In genomic region chr9:108928424-108928823, GRCm38 (mm10) we compare ENCODE assay signal across 22 mouse cellular contexts. TPM values are rescaled to one million over a fixed set of nuclear protein-coding genes. Genes with fewer than 3 reads are reported as not detected.
"Had no signal": no experiment of that assay in that cellular context is flagged by ENCODE, and none has a peak within 500 bp of the region (broad histone marks: within the 10 kb centered on the region; RNA-seq: fewer than 3 reads in every experiment).

No protein-coding gene starts in this region.

- H3K27ac ChIP-seq: neural tube, embryonic 12.5 days; neural tube, embryonic 13.5 days; neural tube, embryonic 15.5 days; stomach, embryonic 15.5 days; stomach, postnatal 0 days had no signal

- H3K4me3 ChIP-seq: neural tube, embryonic 12.5 days; neural tube, embryonic 13.5 days; neural tube, embryonic 15.5 days; stomach, embryonic 15.5 days had no signal

- H3K9ac ChIP-seq: neural tube, embryonic 12.5 days; neural tube, embryonic 13.5 days; neural tube, embryonic 15.5 days; stomach, embryonic 15.5 days had no signal

- DNase-seq: retina, postnatal 1 day; right cerebral cortex, adult 18-20 months; right cerebral cortex, postnatal 14 days; right cerebral cortex, postnatal 25 days; right cerebral cortex, postnatal 4 days; spleen, adult 18-20 months; thymus, adult 18-20 months; thymus, adult 2 months; thymus, postnatal 14 days; thymus, postnatal 25 days; thymus, postnatal 36 days; thymus, postnatal 4 days had no signal

- H3K36me3 ChIP-seq: neural tube, embryonic 12.5 days; neural tube, embryonic 13.5 days; neural tube, embryonic 15.5 days; stomach, embryonic 15.5 days had no signal

- H3K27me3 ChIP-seq: neural tube, embryonic 12.5 days; neural tube, embryonic 13.5 days; neural tube, embryonic 15.5 days; stomach, embryonic 15.5 days had no signal

- H3K4me2 ChIP-seq: neural tube, embryonic 12.5 days; neural tube, embryonic 13.5 days; neural tube, embryonic 15.5 days; stomach, embryonic 15.5 days had no signal

- H3K4me1 ChIP-seq: neural tube, embryonic 12.5 days; neural tube, embryonic 13.5 days; neural tube, embryonic 15.5 days; stomach, embryonic 15.5 days had no signal

- H3K9me3 ChIP-seq: neural tube, embryonic 12.5 days; neural tube, embryonic 13.5 days; neural tube, embryonic 15.5 days; stomach, embryonic 15.5 days had no signal

RNA-seq across cellular contexts. Expression of gene Tmem89, which starts 14.0 kb away (rescaled TPM):
- total RNA-seq: neutrophil, adult 5-6 weeks had no signal
- polyA plus RNA-seq: neural tube, embryonic 12.5 days; neural tube, embryonic 13.5 days; neural tube, embryonic 14.5 days; neural tube, embryonic 15.5 days; stomach, embryonic 14.5 days; stomach, embryonic 15.5 days; thymus, postnatal 0 days; urinary bladder, adult 2 months had no signal

RNA-seq across cellular contexts. Expression of gene Ucn2, which starts 57.4 kb away (rescaled TPM):
- total RNA-seq: neutrophil, adult 5-6 weeks had no signal
- polyA plus RNA-seq: neural tube, embryonic 12.5 days; neural tube, embryonic 13.5 days; neural tube, embryonic 15.5 days; stomach, embryonic 14.5 days; stomach, postnatal 0 days; thymus, postnatal 0 days had no signal
